Mouse (Mus musculus) heart, postnatal 25 days (tissue): ENCODE results near the gene Entpd3. TPM values are rescaled to one million over a fixed set of nuclear protein-coding genes. Genes with fewer than 3 reads are reported as not detected.
"Not testable (repeated sequence)": the region's sequence is repeated elsewhere in the genome, so short reads cannot be mapped to it uniquely, and the experiment has no call there.

Experiments used
- DNase-seq: peaks from one replicate; pipeline ENCODE4 v3.0.0; 2022; ENCODE audit warnings: low spot score
- intact Hi-C: fragments of 180-260 bp; cut with DNase I; formaldehyde crosslinking; loops from one replicate; pipeline ENCODE4 v1.15.1; 2025
- total RNA-seq, 2 experiments: library from RNA; stranded (reverse); gene quantifications; 2 replicates each; pipeline ENCODE4 v1.2.3; 2021

Entpd3 gene
- total RNA-seq, 2 experiments from 2014 or later, result not detected

GRCm38 (mm10) chr9:120532062-120532461 lies 7.6 kb upstream of the Entpd3 start:
- DNase-seq, result no peak
- intact Hi-C loops, result no loop called here

DNA sequence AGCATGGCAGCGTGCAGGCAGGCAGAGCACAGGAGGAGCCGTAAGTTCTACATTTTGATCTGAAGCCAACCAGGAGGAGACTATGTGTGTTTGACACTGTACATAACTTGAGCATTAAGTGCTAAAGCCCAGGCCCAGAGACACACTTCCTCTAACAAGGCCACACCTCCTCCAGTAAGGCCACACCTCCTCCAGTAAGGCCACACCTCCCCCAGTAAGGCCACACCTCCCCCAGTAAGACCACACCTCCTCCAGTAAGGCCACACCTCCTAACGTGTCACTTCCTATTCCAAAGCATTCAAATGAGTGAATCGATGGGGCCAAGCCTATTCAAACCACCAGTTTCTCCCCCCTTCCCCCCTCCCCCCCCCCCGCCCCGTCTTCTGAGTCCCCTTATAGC lies 6.9 kb upstream of the Entpd3 start:
- intact Hi-C loops, result no loop called here
- no peak for DNase-seq

GRCm38 (mm10) chr9:120533446-120533950 lies 6.1 kb upstream of the Entpd3 start:
- DNase-seq, intact Hi-C loops: not testable (repeated sequence)

- intact Hi-C loops, result no loop called here
- DNase-seq, result no peak
Measured at GRCm38 (mm10) chr9:120541411-120541810, 1.8 kb downstream of the Entpd3 start.

DNA sequence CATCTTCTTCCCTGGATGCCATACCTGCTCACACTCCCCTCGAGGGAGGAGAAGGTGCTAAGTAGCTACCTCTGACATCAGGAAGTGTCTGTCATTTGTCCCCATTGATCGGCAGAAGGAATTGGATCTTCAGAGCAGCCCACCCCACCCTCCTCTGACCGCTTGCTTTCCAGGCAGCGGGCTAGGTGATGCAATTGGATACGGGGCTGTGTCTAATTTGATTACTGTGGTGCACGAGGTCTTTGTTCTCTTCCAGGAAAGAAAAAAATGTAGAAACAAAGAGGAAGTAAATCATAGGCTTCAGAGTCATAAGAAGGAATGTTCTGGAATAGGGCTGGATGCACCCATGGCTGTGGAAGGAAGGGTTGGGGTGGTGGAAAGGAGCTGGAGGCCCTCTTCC lies 2.6 kb downstream of the Entpd3 start:
- no peak for DNase-seq
- intact Hi-C loops, result no loop called here

DNA sequence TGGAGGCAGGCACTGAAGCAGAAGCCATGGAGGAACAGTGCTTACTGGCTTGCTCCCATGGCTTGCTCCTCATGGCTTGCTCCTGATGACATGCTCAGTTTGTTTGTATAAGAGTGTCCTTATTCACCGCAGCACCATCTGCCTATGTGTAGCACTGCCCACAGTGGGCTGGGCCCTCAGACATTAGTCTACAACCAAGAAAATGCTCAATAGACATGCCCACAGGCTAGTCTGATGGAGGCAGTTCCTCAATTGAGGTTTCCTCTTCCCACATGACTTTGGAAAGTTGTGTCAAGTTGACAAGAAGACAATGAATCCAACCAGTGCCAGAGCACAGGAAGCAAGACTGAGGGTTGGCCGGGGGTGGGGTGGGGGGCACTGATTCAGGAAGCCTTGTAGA lies 6.4 kb downstream of the Entpd3 start:
- intact Hi-C loops, result no loop called here
- no peak for DNase-seq

DNA sequence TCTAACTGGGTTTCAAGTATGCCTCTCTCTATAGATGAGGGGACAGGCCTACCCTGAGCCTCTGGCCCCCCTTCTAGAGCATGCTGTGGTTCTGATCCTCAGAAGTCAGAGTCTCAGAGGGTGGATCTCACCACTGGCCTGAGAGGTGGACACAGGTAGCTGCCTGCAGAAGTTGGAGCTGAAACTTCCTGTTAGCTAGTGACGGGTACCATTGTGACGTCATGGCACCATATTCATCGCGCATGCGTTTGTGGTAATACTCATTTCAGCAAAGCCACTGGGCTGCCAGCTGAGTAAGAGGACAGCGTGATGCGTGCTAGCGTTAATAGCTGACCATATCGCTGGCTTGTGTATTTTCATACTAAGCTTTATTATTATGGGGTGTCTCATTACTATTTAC lies 6.9 kb downstream of the Entpd3 start:
- no peak for DNase-seq
- intact Hi-C loops, result no loop called here

DNA sequence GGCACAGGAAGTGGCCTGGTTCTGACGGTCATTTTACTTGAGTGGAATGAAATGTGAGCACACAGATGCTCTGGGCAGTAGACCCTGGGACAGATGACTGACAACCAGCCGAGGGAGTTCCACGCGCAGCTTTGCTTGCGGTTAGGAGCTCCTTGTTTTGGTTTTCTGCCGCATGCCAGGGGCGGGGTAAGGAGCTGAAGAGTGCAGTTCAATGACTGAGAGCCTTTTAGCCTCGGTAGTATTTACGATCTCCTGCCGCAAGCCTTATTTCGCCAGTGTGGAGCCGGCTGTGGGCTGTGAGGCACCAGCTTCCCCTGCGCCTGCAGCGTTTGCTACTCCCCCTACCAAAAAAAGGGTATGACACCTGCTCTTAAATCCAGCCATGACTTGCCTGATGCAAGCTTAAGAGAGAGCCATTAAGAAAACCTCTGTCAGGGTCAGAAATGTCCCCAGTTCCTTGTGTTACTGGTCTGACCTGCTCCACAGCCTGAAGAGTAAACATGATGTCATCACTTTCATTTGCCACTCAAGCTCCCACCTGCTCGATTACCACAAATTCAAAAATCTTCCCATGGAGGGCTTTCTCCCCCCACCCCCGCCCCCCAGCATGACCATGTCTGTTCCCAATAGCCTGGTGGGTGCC lies 7.5 kb downstream of the Entpd3 start:
- no peak for DNase-seq
- intact Hi-C loops, result no loop called here

DNA sequence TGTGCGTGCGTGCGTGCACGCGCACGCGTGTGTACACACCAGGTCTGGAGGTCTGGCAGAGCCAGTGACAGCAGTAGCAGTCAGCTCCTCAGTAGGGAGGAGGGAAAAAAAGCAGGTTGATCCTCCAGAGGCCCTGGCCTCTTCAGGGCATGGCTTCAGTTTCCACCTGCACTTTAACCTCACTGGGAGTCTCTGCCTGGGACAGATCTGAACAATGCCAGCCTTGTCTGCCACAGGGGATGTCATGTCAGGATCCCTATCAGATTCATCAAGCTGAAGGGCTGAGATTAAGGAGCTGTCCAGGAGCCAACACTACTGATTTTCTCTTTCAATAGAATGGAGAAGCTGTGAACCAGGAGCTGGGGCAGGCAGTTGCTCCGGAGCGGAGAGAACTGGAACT lies 11.2 kb downstream of the Entpd3 start:
- no peak for DNase-seq
- intact Hi-C loops, result no loop called here

GRCm38 (mm10) chr9:120563590-120563989 lies 24.0 kb downstream of the Entpd3 start:
- intact Hi-C loops, result no loop called here
- DNase-seq, result no peak

- intact Hi-C loops, result no loop called here
Measured at GRCm38 (mm10) chr9:120564247-120564646, 24.6 kb downstream of the Entpd3 start.

GRCm38 (mm10) chr9:120566384-120566783 lies 26.8 kb downstream of the Entpd3 start:
- intact Hi-C loops, result no loop called here
- DNase-seq, result no peak

More at GRCm38 (mm10) chr9:120564247-120564646, 24.6 kb downstream of the Entpd3 start:
- DNase-seq, result no peak

GRCm38 (mm10) chr9:120568917-120569316 lies 29.3 kb downstream of the Entpd3 start:
- no peak for DNase-seq
- intact Hi-C loops, result no loop called here

DNA sequence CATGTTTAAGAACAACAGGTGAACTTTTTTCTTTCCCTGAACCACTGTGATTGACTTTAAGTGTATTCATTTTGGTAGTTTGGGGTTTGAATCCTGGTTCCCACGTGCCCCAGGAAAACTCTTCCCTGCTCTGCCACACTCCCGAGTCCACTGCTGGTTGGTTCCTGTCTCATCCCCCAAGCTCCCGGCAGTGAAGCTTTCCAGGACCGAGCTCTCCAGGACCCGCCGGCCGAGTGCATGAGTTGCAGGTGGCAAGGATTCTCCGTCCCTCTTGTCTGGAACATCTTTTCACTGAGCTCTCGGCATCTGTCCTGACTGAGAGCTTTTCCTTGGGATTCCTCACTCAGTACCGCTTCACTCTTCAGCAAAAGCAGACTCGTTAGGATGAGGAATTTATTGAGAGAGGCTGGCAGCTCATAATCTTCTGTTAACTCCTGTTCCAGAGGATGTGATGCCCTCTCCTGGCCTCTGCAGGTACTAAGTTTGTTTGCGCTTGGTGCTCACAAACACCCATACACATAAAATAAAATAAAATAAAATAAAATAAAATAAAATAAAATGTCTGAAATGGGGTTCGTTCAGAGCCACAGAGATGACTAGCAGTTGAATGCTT lies 30.2 kb downstream of the Entpd3 start:
- intact Hi-C loops, result loop anchor here (2.0 kb wide), 1 partner anchor 69 kb away; no protein-coding TSS in a partner anchor
- DNase-seq, result no peak

DNA sequence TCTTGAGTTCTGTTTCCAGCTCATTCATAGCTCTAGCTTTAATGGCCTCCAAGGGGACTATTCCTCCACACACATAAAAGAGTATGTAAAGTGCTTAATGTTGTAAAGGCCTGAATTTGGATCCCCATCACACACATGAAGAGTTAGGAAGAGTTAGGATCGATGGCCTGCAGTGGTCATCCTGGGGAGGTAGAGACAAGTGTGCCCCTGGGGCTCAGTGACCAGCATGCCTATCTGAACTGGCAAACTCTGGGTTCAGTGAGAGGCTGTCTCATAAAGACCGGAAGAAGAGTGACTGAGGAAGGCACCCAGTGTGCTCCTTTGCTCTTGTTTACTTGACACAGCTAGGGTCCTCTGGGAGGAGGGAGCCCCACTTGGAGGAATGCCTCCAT lies 30.7 kb downstream of the Entpd3 start:
- no peak for DNase-seq
- intact Hi-C loops, result loop anchor here (2.0 kb wide), 1 partner anchor 70 kb away; no protein-coding TSS in a partner anchor

- peak; percentile 95 for DNase-seq
- intact Hi-C loops, result loop anchor here (2.0 kb wide), 1 partner anchor 70 kb away; no protein-coding TSS in a partner anchor
Measured at GRCm38 (mm10) chr9:120570741-120571592, 31.3 kb downstream of the Entpd3 start, which contains the start of gene Rpl14. Rpl14 (plus strand) TSS chr9:120571444.

GRCm38 (mm10) chr9:120571593-120572385 lies 32.2 kb downstream of the Entpd3 start:
- intact Hi-C loops, result loop anchor here (2.0 kb wide), 1 partner anchor 71 kb away; no protein-coding TSS in a partner anchor
- DNase-seq, result no peak

- intact Hi-C loops, result no loop called here
Measured at GRCm38 (mm10) chr9:120575748-120576661, 36.4 kb downstream of the Entpd3 start.

GRCm38 (mm10) chr9:120576662-120577013 lies 37.0 kb downstream of the Entpd3 start:
- no peak for DNase-seq
- intact Hi-C loops, result no loop called here

More at GRCm38 (mm10) chr9:120575748-120576661, 36.4 kb downstream of the Entpd3 start:
- DNase-seq, result no peak
